Mouse (Mus musculus): ENCODE results near the gene Drd3. TPM values are rescaled to one million over a fixed set of nuclear protein-coding genes. Genes with fewer than 3 reads are reported as not detected.

Gene Drd3
- polyA plus RNA-seq, 1 experiment from 2014 or later, result not detected

- ATAC-seq, result no peak
- WGBS, result 95% methylated on average over 1 of the region's 1 CpGs
Measured at GRCm38 (mm10) chr16:43772766-43773165, 18.9 kb downstream of the Drd3 start.

GRCm38 (mm10) chr16:43773506-43773905, 19.7 kb downstream of the Drd3 start:
- Histone ChIP-seq H3K4me3 (ENCODE audit: low read depth, low read length) (no peak overlapping the region), H3K27me3 (ENCODE audit: control insufficient read depth, insufficient read depth, low read depth, low read length) (no peaks in the 10 kb centered on the region), H3K27ac (ENCODE audit: low read length) (no peak overlapping the region), H3K4me2 (ENCODE audit: low read length) (no peak overlapping the region), H3K36me3 (ENCODE audit: control insufficient read depth, insufficient read depth, low read length) (no peaks in the 10 kb centered on the region), H3K9me3 (replicated peaks; ENCODE audit: control insufficient read depth, low read length, poor library complexity, severe bottlenecking) (no peaks in the 10 kb centered on the region; the same call in 1 of the 2 replicates), H3K4me1 (ENCODE audit: control insufficient read depth, insufficient read depth, low read length) (no peaks in the 10 kb centered on the region), H3K9ac (ENCODE audit: low read depth, low read length) (no peak overlapping the region)
- WGBS, result 91% methylated on average over 4 of the region's 4 CpGs
- no peak for ATAC-seq

More at GRCm38 (mm10) chr16:43772766-43773165, 18.9 kb downstream of the Drd3 start:
- no peaks in the 10 kb centered on the region for H3K36me3 ChIP-seq (ENCODE audit: control insufficient read depth, insufficient read depth, low read length)
- no peaks in the 10 kb centered on the region for H3K27me3 ChIP-seq (ENCODE audit: control insufficient read depth, insufficient read depth, low read depth, low read length)
- H3K4me1 ChIP-seq (ENCODE audit: control insufficient read depth, insufficient read depth, low read length), result no peaks in the 10 kb centered on the region
- H3K4me3 ChIP-seq (ENCODE audit: low read depth, low read length), result no peak overlapping the region
- no peaks in the 10 kb centered on the region; the same call in 1 of the 2 replicates for H3K9me3 ChIP-seq (replicated peaks; ENCODE audit: control insufficient read depth, low read length, poor library complexity, severe bottlenecking)
- no peak overlapping the region for H3K9ac ChIP-seq (ENCODE audit: low read depth, low read length)
- no peak overlapping the region for H3K27ac ChIP-seq (ENCODE audit: low read length)
- no peak overlapping the region for H3K4me2 ChIP-seq (ENCODE audit: low read length)

DNA sequence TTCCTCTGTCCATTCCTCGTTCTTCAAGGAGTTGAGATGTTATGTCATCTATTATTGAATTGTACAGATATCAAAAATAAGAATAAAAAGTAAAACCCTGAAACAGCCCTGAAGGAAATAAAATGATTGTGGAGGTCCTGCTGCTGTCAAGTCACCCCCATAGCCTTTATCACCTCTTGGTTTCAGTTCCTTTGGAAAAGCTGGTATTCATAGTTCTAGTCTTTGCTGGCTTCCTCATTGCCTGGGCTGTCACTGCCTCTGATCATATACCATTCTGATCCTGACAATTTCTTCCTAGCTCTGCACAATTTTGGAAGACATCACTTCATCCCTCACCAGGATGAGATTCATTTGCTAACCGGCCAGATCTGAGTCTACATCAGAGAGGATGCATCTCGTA, 23.1 kb downstream of the Drd3 start:
- 90% methylated on average over 3 of the region's 3 CpGs for WGBS
- no peak overlapping the region for H3K9ac ChIP-seq (ENCODE audit: low read depth, low read length)
- H3K4me3 ChIP-seq (ENCODE audit: low read depth, low read length), result no peak overlapping the region
- no peaks in the 10 kb centered on the region for H3K4me1 ChIP-seq (ENCODE audit: control insufficient read depth, insufficient read depth, low read length)
- no peaks in the 10 kb centered on the region; the same call in 1 of the 2 replicates for H3K9me3 ChIP-seq (replicated peaks; ENCODE audit: control insufficient read depth, low read length, poor library complexity, severe bottlenecking)
- H3K36me3 ChIP-seq (ENCODE audit: control insufficient read depth, insufficient read depth, low read length), result no peaks in the 10 kb centered on the region
- no peak overlapping the region for H3K27ac ChIP-seq (ENCODE audit: low read length)
- no peak overlapping the region for H3K4me2 ChIP-seq (ENCODE audit: low read length)
- ATAC-seq, result no peak
- H3K27me3 ChIP-seq (ENCODE audit: control insufficient read depth, insufficient read depth, low read depth, low read length), result no peaks in the 10 kb centered on the region

- H3K36me3 ChIP-seq (ENCODE audit: control insufficient read depth, insufficient read depth, low read length), result no peaks in the 10 kb centered on the region
- no peaks in the 10 kb centered on the region for H3K27me3 ChIP-seq (ENCODE audit: control insufficient read depth, insufficient read depth, low read depth, low read length)
- H3K4me1 ChIP-seq (ENCODE audit: control insufficient read depth, insufficient read depth, low read length), result peaks cover 13% of the 10 kb centered on the region
- ATAC-seq, result no peak
- H3K9me3 ChIP-seq (replicated peaks; ENCODE audit: control insufficient read depth, low read length, poor library complexity, severe bottlenecking), result no peaks in the 10 kb centered on the region; the same call in 1 of the 2 replicates
- WGBS, result 16% methylated on average over 4 of the region's 4 CpGs
- H3K4me2 ChIP-seq (ENCODE audit: low read length), result no peak overlapping the region
- no peak overlapping the region for H3K27ac ChIP-seq (ENCODE audit: low read length)
- H3K4me3 ChIP-seq (ENCODE audit: low read depth, low read length), result no peak overlapping the region
- no peak overlapping the region for H3K9ac ChIP-seq (ENCODE audit: low read depth, low read length)
Measured at GRCm38 (mm10) chr16:43799541-43799940, 45.7 kb downstream of the Drd3 start.

- no peaks in the 10 kb centered on the region; the same call in 1 of the 2 replicates for H3K9me3 ChIP-seq (replicated peaks; ENCODE audit: control insufficient read depth, low read length, poor library complexity, severe bottlenecking)
- no peak overlapping the region for H3K27ac ChIP-seq (ENCODE audit: low read length)
- peaks cover 13% of the 10 kb centered on the region for H3K4me1 ChIP-seq (ENCODE audit: control insufficient read depth, insufficient read depth, low read length)
- peak overlapping the region; percentile 33; the same call in 1 of the 2 replicates for H3K9ac ChIP-seq (ENCODE audit: low read depth, low read length)
- no peaks in the 10 kb centered on the region for H3K36me3 ChIP-seq (ENCODE audit: control insufficient read depth, insufficient read depth, low read length)
- no peak overlapping the region for H3K4me3 ChIP-seq (ENCODE audit: low read depth, low read length)
- H3K27me3 ChIP-seq (ENCODE audit: control insufficient read depth, insufficient read depth, low read depth, low read length), result no peaks in the 10 kb centered on the region
- WGBS, result 6% methylated on average over 13 of the region's 13 CpGs
- peak overlapping the region; percentile 19 for H3K4me2 ChIP-seq (ENCODE audit: low read length)
- ATAC-seq, result peak; percentile 68
Measured at GRCm38 (mm10) chr16:43800119-43800721, 46.4 kb downstream of the Drd3 start.

GRCm38 (mm10) chr16:43801137-43801536, 47.3 kb downstream of the Drd3 start:
- Histone ChIP-seq H3K9me3 (replicated peaks; ENCODE audit: control insufficient read depth, low read length, poor library complexity, severe bottlenecking) (no peaks in the 10 kb centered on the region; the same call in 1 of the 2 replicates), H3K27ac (ENCODE audit: low read length) (no peak overlapping the region), H3K4me3 (ENCODE audit: low read depth, low read length) (no peak overlapping the region)

GRCm38 (mm10) chr16:43801791-43802307, 48.0 kb downstream of the Drd3 start:
- H3K4me1 ChIP-seq (ENCODE audit: control insufficient read depth, insufficient read depth, low read length), result peaks cover 13% of the 10 kb centered on the region
- H3K27ac ChIP-seq (ENCODE audit: low read length), result no peak overlapping the region
- 4% methylated on average over 18 of the region's 18 CpGs for WGBS
- peak overlapping the region; percentile 88 for H3K4me2 ChIP-seq (ENCODE audit: low read length)
- H3K9ac ChIP-seq (ENCODE audit: low read depth, low read length), result peak overlapping the region; percentile 59
- peak; percentile 79 for ATAC-seq
- H3K4me3 ChIP-seq (ENCODE audit: low read depth, low read length), result peak overlapping the region; percentile 43
- no peaks in the 10 kb centered on the region; the same call in 1 of the 2 replicates for H3K9me3 ChIP-seq (replicated peaks; ENCODE audit: control insufficient read depth, low read length, poor library complexity, severe bottlenecking)
- no peaks in the 10 kb centered on the region for H3K36me3 ChIP-seq (ENCODE audit: control insufficient read depth, insufficient read depth, low read length)
- no peaks in the 10 kb centered on the region for H3K27me3 ChIP-seq (ENCODE audit: control insufficient read depth, insufficient read depth, low read depth, low read length)

More at GRCm38 (mm10) chr16:43801137-43801536, 47.3 kb downstream of the Drd3 start:
- no peak overlapping the region for H3K9ac ChIP-seq (ENCODE audit: low read depth, low read length)
- H3K4me2 ChIP-seq (ENCODE audit: low read length), result no peak overlapping the region
- no peaks in the 10 kb centered on the region for H3K27me3 ChIP-seq (ENCODE audit: control insufficient read depth, insufficient read depth, low read depth, low read length)
- H3K4me1 ChIP-seq (ENCODE audit: control insufficient read depth, insufficient read depth, low read length), result peaks cover 13% of the 10 kb centered on the region
- no peak for ATAC-seq
- H3K36me3 ChIP-seq (ENCODE audit: control insufficient read depth, insufficient read depth, low read length), result no peaks in the 10 kb centered on the region
- 50% methylated on average over 3 of the region's 3 CpGs for WGBS

GRCm38 (mm10) chr16:43802466-43802865, 48.6 kb downstream of the Drd3 start:
- Histone ChIP-seq H3K9me3 (replicated peaks; ENCODE audit: control insufficient read depth, low read length, poor library complexity, severe bottlenecking) (no peaks in the 10 kb centered on the region), H3K4me3 (ENCODE audit: low read depth, low read length) (no peak overlapping the region), H3K4me1 (ENCODE audit: control insufficient read depth, insufficient read depth, low read length) (peaks cover 13% of the 10 kb centered on the region), H3K4me2 (ENCODE audit: low read length) (no peak overlapping the region), H3K36me3 (ENCODE audit: control insufficient read depth, insufficient read depth, low read length) (no peaks in the 10 kb centered on the region), H3K27ac (ENCODE audit: low read length) (no peak overlapping the region), H3K9ac (ENCODE audit: low read depth, low read length) (no peak overlapping the region), H3K27me3 (ENCODE audit: control insufficient read depth, insufficient read depth, low read depth, low read length) (no peaks in the 10 kb centered on the region)
- WGBS, result 52% methylated on average over 5 of the region's 5 CpGs
- ATAC-seq, result no peak

- H3K36me3 ChIP-seq (ENCODE audit: control insufficient read depth, insufficient read depth, low read length), result no peaks in the 10 kb centered on the region
- H3K9me3 ChIP-seq (replicated peaks; ENCODE audit: control insufficient read depth, low read length, poor library complexity, severe bottlenecking), result no peaks in the 10 kb centered on the region
- 89% methylated on average over 6 of the region's 6 CpGs for WGBS
- no peak for ATAC-seq
- no peaks in the 10 kb centered on the region for H3K27me3 ChIP-seq (ENCODE audit: control insufficient read depth, insufficient read depth, low read depth, low read length)
- H3K9ac ChIP-seq (ENCODE audit: low read depth, low read length), result no peak overlapping the region
- no peak overlapping the region for H3K4me2 ChIP-seq (ENCODE audit: low read length)
- no peak overlapping the region for H3K4me3 ChIP-seq (ENCODE audit: low read depth, low read length)
- H3K4me1 ChIP-seq (ENCODE audit: control insufficient read depth, insufficient read depth, low read length), result peaks cover 12% of the 10 kb centered on the region
- no peak overlapping the region for H3K27ac ChIP-seq (ENCODE audit: low read length)
Measured at GRCm38 (mm10) chr16:43804364-43804763, 50.5 kb downstream of the Drd3 start.
